Mouse (Mus musculus) neural tube, embryonic 15.5 days (tissue): ENCODE data around the gene Pheta1. TPM values are rescaled to one million over a fixed set of nuclear protein-coding genes. Genes with fewer than 3 reads are reported as not detected.

Source experiments
- ATAC-seq: fragments of 200-750 bp; cut with Nextera tagmentation; 2 replicates; pipeline ENCODE4 v1.8.0; 2017; ENCODE audit warnings: mild to moderate bottlenecking, moderate TSS enrichment, moderate library complexity; ENCODE audit not compliant: low FRiP score
- H3K27ac ChIP-seq: fragments of 300-500 bp; sonication (generic); replicated peaks from 2 replicates; pipeline ENCODE4 v1.5.1; 2015; ENCODE audit warnings: mild to moderate bottlenecking, inconsistent platforms
- H3K27me3 ChIP-seq: fragments of 300-500 bp; sonication (generic); replicated peaks from 2 replicates; pipeline ENCODE4 v1.6.1; 2015; ENCODE audit warnings: inconsistent platforms
- H3K36me3 ChIP-seq: fragments of 300-500 bp; sonication (generic); 2 replicates; pipeline ENCODE4 v1.6.1; 2015; ENCODE audit warnings: inconsistent platforms
- H3K4me1 ChIP-seq: fragments of 300-500 bp; sonication (generic); 2 replicates; pipeline ENCODE4 v1.6.1; 2015; ENCODE audit warnings: inconsistent platforms
- H3K4me2 ChIP-seq: fragments of 300-500 bp; sonication (generic); 2 replicates; pipeline ENCODE4 v1.6.1; 2015; ENCODE audit warnings: inconsistent platforms, mild to moderate bottlenecking, moderate library complexity
- H3K4me3 ChIP-seq: fragments of 300-500 bp; sonication (generic); replicated peaks from 2 replicates; pipeline ENCODE4 v1.5.1; 2015; ENCODE audit warnings: mild to moderate bottlenecking, inconsistent platforms
- H3K9ac ChIP-seq: fragments of 300-500 bp; sonication (generic); replicated peaks from 2 replicates; pipeline ENCODE4 v1.6.1; 2015; ENCODE audit warnings: mild to moderate bottlenecking, inconsistent platforms
- H3K9me3 ChIP-seq: fragments of 300-500 bp; sonication (generic); replicated peaks from 2 replicates; pipeline ENCODE4 v1.6.1; 2016; ENCODE audit warnings: inconsistent platforms
- WGBS: fragments of 180-500 bp; shearing (Covaris S2); methylation state at CpG from one replicate; pipeline ENCODE4 v1.1.7; 2015; ENCODE audit warnings: mixed read lengths; 5-methylcytosine and 5-hydroxymethylcytosine counted together
- polyA plus RNA-seq: library from polyadenylated mRNA; unstranded; fragments of >200 nt; fragmentation: Nextera tagmentation; extraction: Ambion mirVana; gene quantifications from 2 replicates; pipeline ENCODE4 v1.2.1, GENCODE M21; 2015

Pheta1 gene
- 33.0 and 34.7 TPM in 2 replicates for polyA plus RNA-seq

DNA sequence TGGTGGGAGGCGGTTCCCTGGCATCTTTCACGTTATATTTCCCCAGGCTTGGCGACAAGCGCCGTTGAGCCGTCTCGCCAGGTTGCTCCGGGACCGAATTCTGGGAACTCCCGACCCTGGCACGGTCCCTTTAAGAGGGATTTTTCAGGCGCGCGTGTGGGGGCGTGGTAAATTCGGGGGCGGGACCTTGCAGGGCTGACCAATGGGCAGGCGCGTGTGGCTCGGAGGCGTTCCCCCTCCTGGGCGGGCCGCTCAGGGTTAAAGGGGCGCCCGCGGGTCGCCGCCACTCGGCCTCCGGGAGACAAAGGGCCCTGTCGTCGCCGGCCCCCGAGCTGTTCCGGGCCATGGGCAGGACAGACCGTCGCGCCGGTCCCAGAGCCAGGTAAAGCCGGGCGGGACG lies at the start of gene Pheta1:
Pheta1 (plus strand) TSS at position 242 of the 400 bp plus-strand sequence.
- ATAC-seq = peak; percentile 91
- peak within 1 kb of the TSS; percentile 70 for H3K4me2 ChIP-seq
- H3K27me3 ChIP-seq = peaks cover 15% of the 10 kb centered on the region
- H3K9me3 ChIP-seq = no peaks in the 10 kb centered on the region
- H3K36me3 ChIP-seq = peaks cover 17% of the 10 kb centered on the region
- H3K4me1 ChIP-seq = peaks cover 32% of the 10 kb centered on the region
- WGBS = under 1% methylated on average over 39 of the region's 42 CpGs
- peak within 1 kb of the TSS; percentile 97 for H3K4me3 ChIP-seq
- peak within 1 kb of the TSS; percentile 85 for H3K9ac ChIP-seq
- peak within 1 kb of the TSS; percentile 23 for H3K27ac ChIP-seq

DNA sequence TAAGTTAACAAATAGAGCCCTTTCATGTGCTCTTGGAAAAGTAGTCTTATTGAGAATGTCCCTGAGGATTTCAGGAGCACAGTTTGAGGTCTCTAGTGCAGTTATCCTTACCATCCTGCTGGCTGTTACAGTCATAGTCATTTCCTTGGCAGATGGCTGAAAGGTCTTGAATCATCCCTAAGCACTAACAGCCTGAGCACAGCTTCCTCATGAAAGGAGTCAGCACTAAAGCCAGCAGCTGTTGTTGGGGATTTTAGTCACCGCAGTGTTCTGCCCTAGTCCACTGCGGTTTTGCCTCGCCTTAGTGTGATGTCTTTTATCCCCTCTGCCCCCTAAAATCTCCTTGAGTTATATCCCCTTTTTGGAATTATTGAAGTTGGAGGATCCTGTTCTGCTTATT lies 41.6 kb upstream of the Pheta1 start:
- H3K4me1 ChIP-seq = peaks cover 6% of the 10 kb centered on the region
- WGBS = 50% methylated on average over 3 of the region's 3 CpGs
- no peak for ATAC-seq
- peaks cover 55% of the 10 kb centered on the region for H3K36me3 ChIP-seq
- H3K27me3 ChIP-seq = no peaks in the 10 kb centered on the region
- no peak overlapping the region for H3K4me3 ChIP-seq
- H3K9ac ChIP-seq = no peak overlapping the region
- H3K9me3 ChIP-seq = no peaks in the 10 kb centered on the region
- H3K27ac ChIP-seq = no peak overlapping the region
- H3K4me2 ChIP-seq = no peak overlapping the region

DNA sequence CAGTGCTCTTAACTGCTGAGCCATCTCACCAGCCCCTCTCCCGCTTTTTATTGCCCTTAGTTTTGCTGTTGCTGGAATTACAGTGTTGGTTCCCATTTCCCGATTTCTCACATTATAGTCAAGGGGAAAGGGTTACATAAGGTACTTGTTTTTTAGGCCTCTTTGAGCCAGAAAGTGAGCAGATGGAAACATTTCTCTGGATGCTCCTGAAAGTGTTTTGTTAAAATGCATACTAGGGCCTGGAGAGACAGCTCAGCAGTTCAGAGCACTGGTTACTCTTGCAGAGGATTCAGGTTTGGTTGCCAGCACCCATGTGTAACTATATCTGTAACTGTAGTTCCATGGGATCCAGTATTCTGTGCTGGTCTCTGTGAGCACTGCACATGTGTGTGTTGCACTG lies 40.6 kb upstream of the Pheta1 start:
- Histone ChIP-seq H3K4me1 (peaks cover 6% of the 10 kb centered on the region), H3K9ac (no peak overlapping the region), H3K27ac (no peak overlapping the region), H3K4me3 (no peak overlapping the region), H3K27me3 (no peaks in the 10 kb centered on the region), H3K4me2 (no peak overlapping the region), H3K36me3 (peaks cover 55% of the 10 kb centered on the region), H3K9me3 (no peaks in the 10 kb centered on the region)
- ATAC-seq = no peak
- 91% methylated on average over 2 of the region's 2 CpGs for WGBS

DNA sequence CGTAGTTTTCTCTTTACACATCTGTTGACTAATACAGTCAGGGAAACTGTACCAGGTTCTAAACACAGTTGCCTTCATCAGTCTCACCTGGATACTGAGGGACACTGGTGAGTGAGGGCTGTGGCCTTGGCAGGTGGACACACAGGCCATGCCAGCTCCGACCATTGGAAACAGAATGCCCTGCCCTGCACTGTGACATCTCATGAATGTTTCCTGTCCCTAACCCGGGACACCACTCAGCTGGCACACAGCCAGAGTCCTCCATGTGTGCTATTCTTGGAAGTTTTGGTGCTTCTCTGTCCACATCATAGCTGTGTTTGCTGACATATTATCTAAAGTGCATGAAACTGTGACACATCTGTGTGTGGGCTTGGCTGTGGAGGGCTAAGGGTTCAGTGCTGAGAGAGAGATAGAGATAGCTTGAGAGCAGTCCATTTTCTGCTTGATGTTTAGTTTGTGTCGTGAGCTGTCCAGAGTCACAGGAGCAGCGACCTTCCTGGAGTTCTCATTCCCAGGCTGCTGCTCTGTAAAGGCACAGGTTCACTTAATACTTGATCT lies 39.0 kb upstream of the Pheta1 start:
- Histone ChIP-seq H3K9me3 (no peaks in the 10 kb centered on the region), H3K4me2 (no peak overlapping the region), H3K4me1 (peaks cover 6% of the 10 kb centered on the region), H3K27me3 (no peaks in the 10 kb centered on the region), H3K4me3 (no peak overlapping the region), H3K27ac (no peak overlapping the region), H3K36me3 (peaks cover 52% of the 10 kb centered on the region), H3K9ac (no peak overlapping the region)
- WGBS = 81% methylated on average over 5 of the region's 5 CpGs
- ATAC-seq = no peak

GRCm38 (mm10) chr5:121810331-121811151 lies 38.2 kb upstream of the Pheta1 start:
- 88% methylated on average over 17 of the region's 17 CpGs for WGBS
- H3K9ac ChIP-seq = no peak overlapping the region
- no peaks in the 10 kb centered on the region for H3K27me3 ChIP-seq
- no peaks in the 10 kb centered on the region for H3K9me3 ChIP-seq
- H3K4me1 ChIP-seq = peaks cover 6% of the 10 kb centered on the region
- no peak for ATAC-seq
- no peak overlapping the region for H3K4me2 ChIP-seq
- peaks cover 48% of the 10 kb centered on the region for H3K36me3 ChIP-seq
- no peak overlapping the region for H3K27ac ChIP-seq
- H3K4me3 ChIP-seq = no peak overlapping the region

DNA sequence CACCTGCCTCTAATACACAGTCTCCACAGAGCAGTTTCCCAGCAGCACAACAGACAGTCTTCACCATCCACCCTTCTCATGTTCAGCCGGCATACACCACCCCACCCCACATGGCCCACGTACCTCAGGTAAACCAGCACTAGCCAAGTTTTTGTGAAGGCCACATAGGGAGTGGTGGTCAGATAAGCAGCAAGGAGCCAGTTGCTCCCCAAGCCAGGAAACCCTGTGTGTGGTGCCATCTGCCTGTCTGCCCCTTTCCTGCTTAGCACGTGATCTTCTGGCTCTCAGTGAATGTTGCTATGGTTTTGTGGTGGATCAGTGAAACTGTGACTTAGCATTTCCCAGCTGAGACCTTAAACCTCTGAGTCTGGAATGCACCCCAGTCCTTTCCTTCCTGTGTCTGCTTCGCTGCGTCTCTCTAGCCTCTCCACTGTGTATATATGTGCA lies 37.3 kb upstream of the Pheta1 start:
- Histone ChIP-seq H3K9me3 (no peaks in the 10 kb centered on the region), H3K36me3 (peaks cover 53% of the 10 kb centered on the region), H3K27me3 (no peaks in the 10 kb centered on the region), H3K4me1 (peaks cover 6% of the 10 kb centered on the region), H3K4me3 (no peak overlapping the region), H3K9ac (no peak overlapping the region), H3K4me2 (no peak overlapping the region), H3K27ac (0 out of 2 replicates have a peak overlapping the region, but pooled peaks have one; percentile 6)
- no peak for ATAC-seq
- WGBS = 86% methylated on average over 5 of the region's 5 CpGs

DNA sequence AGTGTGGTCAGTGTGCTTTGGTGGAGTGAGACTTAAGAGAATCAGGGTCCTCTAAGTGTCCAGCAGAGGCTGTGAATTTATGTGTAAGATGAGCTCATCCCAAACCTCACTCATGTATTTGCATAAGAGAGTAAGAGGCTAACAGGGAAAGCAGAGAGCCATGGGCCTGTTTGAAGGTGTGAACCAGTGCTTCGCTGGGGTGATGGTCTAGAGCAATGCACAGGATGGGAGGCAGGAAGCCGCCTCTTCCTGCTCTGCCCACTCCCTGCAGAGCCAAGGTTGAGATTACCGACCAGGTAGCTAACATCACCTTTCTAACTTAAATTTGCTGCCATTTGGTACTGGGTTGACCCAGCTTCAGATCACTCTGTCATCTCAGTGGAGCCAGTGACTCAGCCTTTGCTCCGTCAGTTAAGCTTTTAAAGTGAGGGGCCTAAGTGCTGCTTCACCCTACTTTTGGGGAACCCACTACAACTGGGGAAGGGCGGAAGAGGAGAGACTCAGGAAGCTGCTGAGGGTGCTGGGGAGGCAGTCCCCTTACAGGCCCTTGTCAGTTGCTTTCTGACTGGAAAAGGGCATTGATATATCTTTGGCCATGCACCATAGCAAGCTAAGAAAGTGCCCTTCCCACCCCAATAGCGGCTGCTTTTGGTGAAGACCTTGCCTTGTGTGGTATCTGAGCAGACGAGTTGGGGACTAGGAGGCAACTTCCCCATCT lies 36.1 kb upstream of the Pheta1 start:
- Histone ChIP-seq H3K36me3 (peaks cover 65% of the 10 kb centered on the region), H3K27me3 (no peaks in the 10 kb centered on the region), H3K27ac (peak overlapping the region; percentile 6; the same call in 1 of the 2 replicates), H3K4me1 (peaks cover 1% of the 10 kb centered on the region; the same call in 1 of the 2 replicates), H3K9ac (no peak overlapping the region), H3K4me2 (no peak overlapping the region), H3K4me3 (no peak overlapping the region), H3K9me3 (no peaks in the 10 kb centered on the region)
- ATAC-seq = no peak
- WGBS = 94% methylated on average over 7 of the region's 7 CpGs

DNA sequence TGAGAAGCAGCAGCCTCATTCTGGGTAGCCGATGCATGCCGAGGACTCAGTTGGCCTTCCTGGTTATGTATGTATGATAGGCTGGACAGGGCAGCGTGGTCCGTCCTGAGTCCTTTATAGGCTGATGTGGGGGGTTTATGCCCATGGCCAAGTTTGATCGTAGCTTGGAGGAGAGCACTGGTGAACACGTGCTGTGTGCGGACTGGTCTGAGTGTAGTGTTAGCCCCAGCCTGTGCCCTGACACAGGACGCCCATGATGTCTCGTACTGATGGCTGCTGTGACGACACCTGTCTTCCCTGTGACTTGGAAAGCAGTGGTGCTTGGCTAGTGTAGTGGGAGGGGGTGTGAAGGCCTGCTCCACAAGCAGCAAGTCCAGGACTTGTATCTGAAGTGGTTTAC lies 35.0 kb upstream of the Pheta1 start:
- no peaks in the 10 kb centered on the region for H3K27me3 ChIP-seq
- no peak overlapping the region for H3K4me2 ChIP-seq
- no peak overlapping the region for H3K9ac ChIP-seq
- H3K4me3 ChIP-seq = no peak overlapping the region
- peaks cover 74% of the 10 kb centered on the region for H3K36me3 ChIP-seq
- H3K4me1 ChIP-seq = no peaks in the 10 kb centered on the region
- H3K27ac ChIP-seq = 0 out of 2 replicates have a peak overlapping the region, but pooled peaks have one; percentile 13
- no peak for ATAC-seq
- no peaks in the 10 kb centered on the region for H3K9me3 ChIP-seq
- WGBS = 93% methylated on average over 10 of the region's 10 CpGs

GRCm38 (mm10) chr5:121815067-121815466 lies 33.7 kb upstream of the Pheta1 start:
- Histone ChIP-seq H3K9me3 (no peaks in the 10 kb centered on the region), H3K4me1 (no peaks in the 10 kb centered on the region), H3K4me3 (no peak overlapping the region), H3K27me3 (no peaks in the 10 kb centered on the region), H3K27ac (no peak overlapping the region), H3K36me3 (peaks cover 84% of the 10 kb centered on the region), H3K9ac (no peak overlapping the region), H3K4me2 (no peak overlapping the region)
- 66% methylated on average over 3 of the region's 3 CpGs for WGBS
- ATAC-seq = no peak

- no peak overlapping the region for H3K4me2 ChIP-seq
- no peaks in the 10 kb centered on the region for H3K9me3 ChIP-seq
- H3K27ac ChIP-seq = no peak overlapping the region
- ATAC-seq = no peak
- H3K27me3 ChIP-seq = no peaks in the 10 kb centered on the region
- no peak overlapping the region for H3K9ac ChIP-seq
- no peaks in the 10 kb centered on the region for H3K4me1 ChIP-seq
- H3K36me3 ChIP-seq = peaks cover 81% of the 10 kb centered on the region
- 92% methylated on average over 8 of the region's 8 CpGs for WGBS
- no peak overlapping the region for H3K4me3 ChIP-seq
These were observed 32.9 kb upstream of the Pheta1 start for GRCm38 (mm10) chr5:121815867-121816380.

DNA sequence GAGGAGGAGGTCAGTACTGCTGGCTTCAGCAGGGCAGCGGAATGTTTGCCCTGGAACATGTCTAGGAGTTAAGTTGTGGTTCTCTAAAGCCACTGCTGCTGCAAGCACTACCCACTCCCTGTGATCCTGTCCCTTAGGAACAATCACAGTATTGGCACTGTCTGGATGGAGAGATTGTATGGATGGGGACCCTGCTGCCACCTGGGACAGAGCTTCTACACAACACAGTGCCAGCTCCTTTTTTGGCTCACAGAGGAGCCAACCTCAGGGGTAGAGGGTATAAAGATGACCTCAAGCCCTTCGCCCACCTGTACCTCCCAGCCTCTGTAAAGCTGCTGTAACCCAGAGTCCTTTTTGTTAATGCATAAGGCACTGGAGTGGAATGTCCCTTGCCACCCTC lies 32.2 kb upstream of the Pheta1 start:
- Histone ChIP-seq H3K4me3 (no peak overlapping the region), H3K27ac (no peak overlapping the region), H3K4me2 (no peak overlapping the region), H3K36me3 (peaks cover 74% of the 10 kb centered on the region), H3K4me1 (no peaks in the 10 kb centered on the region), H3K9ac (no peak overlapping the region), H3K9me3 (no peaks in the 10 kb centered on the region), H3K27me3 (no peaks in the 10 kb centered on the region)
- ATAC-seq = no peak
- WGBS = 97% methylated on average over 2 of the region's 2 CpGs
